Mouse (Mus musculus): Measurements from ENCODE around the gene Ctnnal1.

Ctnnal1 gene

GRCm38 (mm10) chr4:56861551-56861950 lies 3.4 kb downstream of the Ctnnal1 start:
- in situ Hi-C loops (cut with MboI, MseI) = no loop called here

GRCm38 (mm10) chr4:56858733-56859132 lies 6.3 kb downstream of the Ctnnal1 start:
- in situ Hi-C loops (cut with MboI, MseI) = no loop called here

- in situ Hi-C loops (cut with MboI, MseI) = no loop called here
These were observed 8.5 kb downstream of the Ctnnal1 start for GRCm38 (mm10) chr4:56856371-56856949.

- in situ Hi-C loops (cut with MboI, MseI) = no loop called here
These were observed 9.1 kb downstream of the Ctnnal1 start for GRCm38 (mm10) chr4:56855935-56856334.

GRCm38 (mm10) chr4:56850724-56851123 lies 14.3 kb downstream of the Ctnnal1 start:
- in situ Hi-C loops (cut with MboI, MseI) = no loop called here

GRCm38 (mm10) chr4:56848044-56848443 lies 16.9 kb downstream of the Ctnnal1 start:
- in situ Hi-C loops (cut with MboI, MseI) = no loop called here

- in situ Hi-C loops (cut with MboI, MseI) = no loop called here
These were observed 17.6 kb downstream of the Ctnnal1 start for GRCm38 (mm10) chr4:56847400-56847799.

GRCm38 (mm10) chr4:56845896-56846533 lies 19.0 kb downstream of the Ctnnal1 start:
- in situ Hi-C loops (cut with MboI, MseI) = no loop called here

GRCm38 (mm10) chr4:56844911-56845310 lies 20.1 kb downstream of the Ctnnal1 start:
- in situ Hi-C loops (cut with MboI, MseI) = no loop called here

GRCm38 (mm10) chr4:56843963-56844362 lies 21.0 kb downstream of the Ctnnal1 start:
- in situ Hi-C loops (cut with MboI, MseI) = no loop called here

GRCm38 (mm10) chr4:56842501-56842900 lies 22.5 kb downstream of the Ctnnal1 start:
- in situ Hi-C loops (cut with MboI, MseI) = no loop called here

- in situ Hi-C loops (cut with MboI, MseI) = no loop called here
These were observed 24.7 kb downstream of the Ctnnal1 start for GRCm38 (mm10) chr4:56840297-56840696.

GRCm38 (mm10) chr4:56837661-56838060 lies 27.3 kb downstream of the Ctnnal1 start:
- in situ Hi-C loops (cut with MboI, MseI) = no loop called here

- in situ Hi-C loops (cut with MboI, MseI) = no loop called here
These were observed 33.0 kb downstream of the Ctnnal1 start for GRCm38 (mm10) chr4:56831998-56832397.

GRCm38 (mm10) chr4:56831013-56831609 lies 33.9 kb downstream of the Ctnnal1 start:
- in situ Hi-C loops (cut with MboI, MseI) = no loop called here

GRCm38 (mm10) chr4:56829511-56829921 lies 35.5 kb downstream of the Ctnnal1 start:
- in situ Hi-C loops (cut with MboI, MseI) = no loop called here

GRCm38 (mm10) chr4:56828932-56829331 lies 36.1 kb downstream of the Ctnnal1 start:
- in situ Hi-C loops (cut with MboI, MseI) = no loop called here

- in situ Hi-C loops (cut with MboI, MseI) = no loop called here
These were observed 40.8 kb downstream of the Ctnnal1 start for GRCm38 (mm10) chr4:56824231-56824630.

GRCm38 (mm10) chr4:56820017-56820550 lies 44.9 kb downstream of the Ctnnal1 start:
- in situ Hi-C loops (cut with MboI, MseI) = no loop called here

- in situ Hi-C loops (cut with MboI, MseI) = no loop called here
These were observed 49.9 kb downstream of the Ctnnal1 start for GRCm38 (mm10) chr4:56815131-56815530.

GRCm38 (mm10) chr4:56812096-56812495 lies 52.9 kb downstream of the Ctnnal1 start:
- in situ Hi-C loops (cut with MboI, MseI) = no loop called here

- in situ Hi-C loops (cut with MboI, MseI) = no loop called here
These were observed 53.3 kb downstream of the Ctnnal1 start for GRCm38 (mm10) chr4:56811642-56812041.

- in situ Hi-C loops (cut with MboI, MseI) = no loop called here
These were observed 55.9 kb downstream of the Ctnnal1 start for GRCm38 (mm10) chr4:56809050-56809449.
